Mouse (Mus musculus): ENCODE measurements around the gene Rbbp5. TPM values are rescaled to one million over a fixed set of nuclear protein-coding genes. Genes with fewer than 3 reads are reported as not detected.
A peak's percentile ranks its signal among the peaks of the same experiment; 100 is the strongest.

The Rbbp5 gene
- 53.8 and 54.1 TPM in 2 replicates for polyA plus RNA-seq (2012; rRNA removed)

DNA sequence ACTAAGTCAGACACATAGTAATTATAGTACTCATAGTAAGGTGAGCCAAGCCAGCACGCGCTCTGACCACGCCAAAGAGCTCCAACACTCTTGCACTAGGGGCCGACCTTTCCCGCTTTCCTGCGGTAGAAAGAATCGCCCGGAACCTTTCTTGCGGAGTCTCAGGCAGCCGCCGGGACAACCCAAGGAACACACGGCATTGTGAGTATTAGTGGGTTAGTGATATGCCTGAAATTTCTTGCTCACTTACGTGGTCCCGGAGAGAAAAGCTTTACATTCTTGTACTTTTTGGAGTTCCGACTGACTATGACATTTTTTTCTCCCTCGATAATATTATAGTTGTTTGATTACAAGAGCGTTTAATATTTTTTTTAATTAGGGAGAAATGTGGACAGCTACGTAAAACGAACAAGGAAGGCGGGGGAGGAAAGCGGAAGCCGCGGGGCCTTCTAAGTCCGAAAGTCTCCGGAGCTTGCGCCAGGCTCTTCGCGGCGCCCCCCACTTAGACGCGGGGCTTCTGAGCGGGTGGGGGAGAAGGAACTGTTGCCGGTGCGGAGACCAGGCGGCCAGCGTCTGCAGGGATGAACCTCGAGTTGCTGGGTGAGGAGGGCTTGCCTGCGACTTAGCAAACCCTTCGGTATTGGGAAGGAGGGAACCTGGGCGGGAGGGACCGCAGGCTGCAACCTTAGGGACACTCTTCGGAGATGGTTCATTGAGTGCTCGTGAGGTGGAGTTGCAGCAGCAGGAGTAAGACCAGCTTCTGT, at the start of gene Rbbp5:
Gene Rbbp5, plus strand, starts transcription at position 438 of the 764 bp plus-strand sequence.
- H3K4me3 ChIP-seq (ENCODE audit: insufficient read depth, low read length): peak within 1 kb of the TSS; percentile 59
- H3K27ac ChIP-seq (ENCODE audit: insufficient read depth, low read length): peak within 1 kb of the TSS; percentile 58; the same call in 1 of the 2 replicates
- H3K4me1 ChIP-seq (ENCODE audit: control insufficient read depth, insufficient read depth, low read length): peaks cover 1% of the 10 kb centered on the region
- no peak for TF ChIP-seq CTCF (IDR thresholded peaks at IDR 0.05; ENCODE audit: extremely low read depth, insufficient read depth, low read length)
- TF ChIP-seq POLR2A (IDR thresholded peaks at IDR 0.05; ENCODE audit: extremely low read depth, insufficient read depth, low read length): peak; percentile 54; the same call in 1 of the 2 replicates

DNA sequence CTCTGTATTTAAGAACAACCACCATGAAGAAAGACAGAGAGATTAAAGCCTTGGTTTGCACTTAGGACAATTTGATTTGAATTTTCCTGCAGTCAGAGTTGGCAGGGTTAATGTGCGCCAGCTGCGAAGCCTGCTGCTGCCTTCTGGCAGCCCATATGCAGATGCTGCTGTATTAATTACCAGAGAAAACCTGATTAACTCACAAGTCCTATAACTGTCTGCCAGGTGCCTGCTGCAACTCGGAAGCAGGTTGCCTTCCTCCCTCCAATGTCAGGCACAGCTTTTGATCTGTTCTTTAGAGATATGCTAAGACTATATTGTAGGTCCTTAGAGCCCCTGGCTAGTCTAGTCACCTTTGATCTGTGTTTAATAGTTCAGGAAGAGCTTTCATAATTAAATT, 46.3 kb upstream of the Rbbp5 start:
- Histone ChIP-seq H3K4me3 (ENCODE audit: insufficient read depth, low read length) (no peak overlapping the region), H3K4me1 (ENCODE audit: control insufficient read depth, insufficient read depth, low read length) (peaks cover 7% of the 10 kb centered on the region), H3K27ac (ENCODE audit: insufficient read depth, low read length) (no peak overlapping the region)
- TF ChIP-seq CTCF (IDR thresholded peaks at IDR 0.05; ENCODE audit: extremely low read depth, insufficient read depth, low read length): no peak
- no peak for TF ChIP-seq POLR2A (IDR thresholded peaks at IDR 0.05; ENCODE audit: extremely low read depth, insufficient read depth, low read length)

DNA sequence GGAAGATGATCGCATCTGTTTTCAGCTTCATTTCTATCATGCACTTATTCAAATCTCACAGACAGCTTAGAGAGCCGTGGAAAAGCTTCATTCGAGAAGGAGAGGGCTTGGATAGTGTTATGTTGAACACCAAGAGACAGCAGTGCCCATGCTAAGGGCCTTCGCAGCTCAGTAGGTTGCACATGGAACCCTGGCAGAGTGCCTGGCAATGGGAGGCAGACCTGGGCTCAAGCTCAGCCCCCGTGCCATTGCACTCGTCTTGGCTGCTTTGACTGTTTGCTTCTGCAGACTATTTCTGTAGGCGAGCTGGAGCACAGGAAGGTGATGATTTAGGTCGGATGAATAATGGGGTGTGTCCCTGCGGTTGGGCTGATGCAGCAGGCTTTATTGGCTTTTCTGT, 45.4 kb upstream of the Rbbp5 start:
- TF ChIP-seq CTCF (IDR thresholded peaks at IDR 0.05; ENCODE audit: extremely low read depth, insufficient read depth, low read length) (no peak), POLR2A (IDR thresholded peaks at IDR 0.05; ENCODE audit: extremely low read depth, insufficient read depth, low read length) (no peak)
- H3K27ac ChIP-seq (ENCODE audit: insufficient read depth, low read length): no peak overlapping the region
- H3K4me3 ChIP-seq (ENCODE audit: insufficient read depth, low read length): no peak overlapping the region

DNA sequence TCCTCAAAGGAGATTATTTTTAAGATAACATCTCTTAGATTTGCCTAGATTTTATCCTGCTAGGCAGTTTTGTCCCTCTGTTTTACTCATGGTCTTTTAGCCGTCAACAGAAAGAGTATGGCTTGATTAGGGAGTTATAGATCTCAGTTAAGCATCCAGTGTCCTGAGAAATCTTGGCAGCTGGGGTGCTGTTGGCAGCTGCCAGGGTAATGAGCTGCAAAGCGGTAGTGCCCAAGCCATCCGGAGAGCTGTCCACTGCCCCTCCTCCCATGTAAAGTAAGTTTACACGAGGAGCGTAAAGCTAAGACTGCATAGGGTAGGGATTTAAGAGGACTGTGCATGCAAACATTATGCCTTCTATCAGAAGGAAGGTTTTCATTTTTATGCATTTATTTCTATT, 43.8 kb upstream of the Rbbp5 start:
- TF ChIP-seq POLR2A (IDR thresholded peaks at IDR 0.05; ENCODE audit: extremely low read depth, insufficient read depth, low read length) (no peak), CTCF (IDR thresholded peaks at IDR 0.05; ENCODE audit: extremely low read depth, insufficient read depth, low read length) (no peak)
- Histone ChIP-seq H3K4me3 (ENCODE audit: insufficient read depth, low read length) (no peak overlapping the region), H3K4me1 (ENCODE audit: control insufficient read depth, insufficient read depth, low read length) (peaks cover 10% of the 10 kb centered on the region), H3K27ac (ENCODE audit: insufficient read depth, low read length) (no peak overlapping the region)

More for the DNA sequence above, 45.4 kb upstream of the Rbbp5 start:
- H3K4me1 ChIP-seq (ENCODE audit: control insufficient read depth, insufficient read depth, low read length): peaks cover 7% of the 10 kb centered on the region

DNA sequence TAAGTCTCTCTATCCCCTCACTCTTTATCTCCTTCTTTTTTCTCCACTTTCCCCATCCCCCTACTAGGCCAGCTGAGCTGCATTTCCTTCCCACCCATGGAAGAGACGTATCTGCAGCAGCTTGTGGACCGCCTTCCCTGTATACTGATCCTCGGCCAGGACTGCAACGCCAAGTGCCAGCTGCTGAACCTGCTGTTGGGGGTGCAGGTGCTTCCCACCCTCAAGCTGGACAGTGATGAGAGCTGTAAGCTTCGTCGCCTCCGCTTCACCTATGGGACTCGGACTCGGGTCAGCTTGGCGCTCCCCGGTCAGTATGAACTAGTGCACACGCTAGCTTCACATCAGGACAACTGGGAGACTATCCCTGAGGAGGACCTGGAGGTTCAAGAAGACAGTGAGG, 43.1 kb upstream of the Rbbp5 start:
- TF ChIP-seq CTCF (IDR thresholded peaks at IDR 0.05; ENCODE audit: extremely low read depth, insufficient read depth, low read length) (no peak), POLR2A (IDR thresholded peaks at IDR 0.05; ENCODE audit: extremely low read depth, insufficient read depth, low read length) (no peak)
- Histone ChIP-seq H3K4me3 (ENCODE audit: insufficient read depth, low read length) (no peak overlapping the region), H3K27ac (ENCODE audit: insufficient read depth, low read length) (no peak overlapping the region)

DNA sequence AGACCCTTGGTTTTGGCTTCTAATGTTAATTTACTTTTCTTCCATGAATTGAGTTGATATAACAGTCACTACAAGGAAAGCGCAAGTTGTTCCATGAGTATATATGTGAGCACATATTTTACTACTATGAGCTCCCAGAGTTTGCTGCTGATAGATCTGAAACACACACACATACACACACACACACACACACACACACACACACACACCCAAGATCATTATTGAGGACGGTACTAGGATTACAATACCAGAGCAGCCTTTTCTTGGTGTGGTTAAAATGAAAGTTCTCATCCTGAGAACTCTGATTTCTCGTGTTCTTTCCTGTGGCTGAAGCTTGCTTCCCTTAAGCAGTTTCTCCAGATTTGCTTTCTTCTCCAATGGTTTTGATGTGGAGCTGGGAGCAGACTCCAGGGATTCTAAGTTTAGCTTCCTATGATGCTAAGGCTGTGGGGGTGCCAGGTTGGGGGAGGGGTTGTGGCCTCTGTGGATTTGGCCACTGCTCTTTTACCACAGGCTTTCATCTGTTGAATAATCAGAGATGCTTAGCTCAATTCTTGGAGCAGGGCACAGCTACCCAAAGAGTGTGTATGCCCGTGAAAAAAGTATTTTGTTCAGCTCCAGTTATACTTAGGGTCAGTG, 40.7 kb upstream of the Rbbp5 start:
- TF ChIP-seq CTCF (IDR thresholded peaks at IDR 0.05; ENCODE audit: extremely low read depth, insufficient read depth, low read length) (no peak), POLR2A (IDR thresholded peaks at IDR 0.05; ENCODE audit: extremely low read depth, insufficient read depth, low read length) (no peak)
- H3K4me3 ChIP-seq (ENCODE audit: insufficient read depth, low read length): no peak overlapping the region
- peaks cover 9% of the 10 kb centered on the region for H3K4me1 ChIP-seq (ENCODE audit: control insufficient read depth, insufficient read depth, low read length)
- H3K27ac ChIP-seq (ENCODE audit: insufficient read depth, low read length): no peak overlapping the region

More for the DNA sequence above, 43.1 kb upstream of the Rbbp5 start:
- H3K4me1 ChIP-seq (ENCODE audit: control insufficient read depth, insufficient read depth, low read length): peaks cover 9% of the 10 kb centered on the region

DNA sequence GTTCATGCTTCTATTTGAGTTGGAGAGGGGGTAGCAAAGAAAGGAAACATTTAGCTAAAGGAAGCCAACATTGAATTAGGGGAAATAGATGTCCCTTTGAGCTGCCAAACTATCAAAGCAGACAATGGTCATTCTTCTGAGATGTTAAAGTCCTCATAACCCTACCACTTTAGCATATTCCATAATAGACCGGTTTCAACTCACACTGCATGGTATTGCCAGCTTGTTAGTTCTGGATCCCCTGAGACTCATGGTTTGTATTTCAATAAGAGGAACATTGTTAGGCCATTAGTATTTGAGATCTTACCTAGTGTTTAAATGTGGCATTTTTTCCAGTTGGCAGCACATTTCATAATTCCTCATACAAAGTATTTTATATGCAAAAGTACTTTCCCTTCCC, 40.2 kb upstream of the Rbbp5 start:
- no peak overlapping the region for H3K27ac ChIP-seq (ENCODE audit: insufficient read depth, low read length)
- TF ChIP-seq CTCF (IDR thresholded peaks at IDR 0.05; ENCODE audit: extremely low read depth, insufficient read depth, low read length) (no peak), POLR2A (IDR thresholded peaks at IDR 0.05; ENCODE audit: extremely low read depth, insufficient read depth, low read length) (no peak)
- H3K4me1 ChIP-seq (ENCODE audit: control insufficient read depth, insufficient read depth, low read length): peaks cover 5% of the 10 kb centered on the region
- H3K4me3 ChIP-seq (ENCODE audit: insufficient read depth, low read length): no peak overlapping the region

DNA sequence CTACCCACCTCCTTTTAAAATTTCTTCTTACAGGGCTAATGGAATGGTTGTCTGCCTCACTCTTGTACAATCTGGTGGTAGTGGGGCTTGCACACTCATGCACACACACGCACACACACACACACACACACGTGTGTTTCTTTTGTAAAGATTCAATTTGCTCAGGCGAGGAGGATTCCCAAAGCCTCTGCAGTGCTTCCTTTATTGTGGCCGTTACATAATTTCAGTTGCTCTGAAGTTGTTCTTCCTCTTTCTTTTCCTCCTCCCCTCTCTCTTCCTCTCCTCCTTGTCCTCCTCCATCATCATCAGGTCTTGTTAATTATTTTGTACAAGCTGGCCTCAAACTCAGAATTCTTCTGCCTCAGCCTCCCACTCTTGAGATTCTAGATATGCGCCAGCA, 39.8 kb upstream of the Rbbp5 start:
- H3K4me3 ChIP-seq (ENCODE audit: insufficient read depth, low read length): no peak overlapping the region
- peaks cover 3% of the 10 kb centered on the region; the same call in 1 of the 2 replicates for H3K4me1 ChIP-seq (ENCODE audit: control insufficient read depth, insufficient read depth, low read length)
- TF ChIP-seq CTCF (IDR thresholded peaks at IDR 0.05; ENCODE audit: extremely low read depth, insufficient read depth, low read length) (no peak), POLR2A (IDR thresholded peaks at IDR 0.05; ENCODE audit: extremely low read depth, insufficient read depth, low read length) (no peak)
- no peak overlapping the region for H3K27ac ChIP-seq (ENCODE audit: insufficient read depth, low read length)

DNA sequence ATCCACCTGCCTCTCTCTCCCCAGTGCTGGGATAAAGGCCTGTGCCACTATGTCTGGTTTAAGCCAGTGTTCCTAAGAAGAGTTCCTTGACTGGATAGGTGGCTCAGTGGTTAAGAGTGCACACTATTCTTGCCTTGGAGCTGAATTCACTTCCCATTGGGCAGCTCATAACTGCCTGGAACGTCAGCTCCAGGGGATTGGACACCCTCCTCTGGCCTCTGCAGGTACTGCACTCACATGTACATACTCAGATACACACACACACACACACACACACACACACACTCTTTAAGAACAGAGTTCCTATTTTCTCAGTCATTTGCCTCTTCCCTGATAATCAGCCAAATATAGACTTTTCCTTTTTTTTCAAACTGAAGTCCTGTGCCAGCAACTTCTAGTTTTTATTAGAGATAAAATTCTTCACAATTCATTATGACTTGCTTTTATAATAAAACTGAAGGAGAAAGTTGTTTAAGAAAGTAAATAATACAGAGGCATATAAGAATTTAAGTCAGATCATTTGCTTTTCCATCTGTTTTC, 36.2 kb upstream of the Rbbp5 start:
- Histone ChIP-seq H3K4me1 (ENCODE audit: control insufficient read depth, insufficient read depth, low read length) (peaks cover 3% of the 10 kb centered on the region; the same call in 1 of the 2 replicates), H3K4me3 (ENCODE audit: insufficient read depth, low read length) (no peak overlapping the region), H3K27ac (ENCODE audit: insufficient read depth, low read length) (no peak overlapping the region)
- TF ChIP-seq POLR2A (IDR thresholded peaks at IDR 0.05; ENCODE audit: extremely low read depth, insufficient read depth, low read length): no peak
- TF ChIP-seq CTCF (IDR thresholded peaks at IDR 0.05; ENCODE audit: extremely low read depth, insufficient read depth, low read length): no peak
